Mouse (Mus musculus): ENCODE results near the gene Cd46. TPM values are rescaled to one million over a fixed set of nuclear protein-coding genes. Genes with fewer than 3 reads are reported as not detected.

Cd46 gene
- 2.6 TPM for polyA plus RNA-seq (2015; fragmentation: Illumina TruSeq; extraction: RNeasy Lipid Tissue Mini Kit (QIAGEN cat#74804); ENCODE audit: low read depth, low replicate concordance)

DNA sequence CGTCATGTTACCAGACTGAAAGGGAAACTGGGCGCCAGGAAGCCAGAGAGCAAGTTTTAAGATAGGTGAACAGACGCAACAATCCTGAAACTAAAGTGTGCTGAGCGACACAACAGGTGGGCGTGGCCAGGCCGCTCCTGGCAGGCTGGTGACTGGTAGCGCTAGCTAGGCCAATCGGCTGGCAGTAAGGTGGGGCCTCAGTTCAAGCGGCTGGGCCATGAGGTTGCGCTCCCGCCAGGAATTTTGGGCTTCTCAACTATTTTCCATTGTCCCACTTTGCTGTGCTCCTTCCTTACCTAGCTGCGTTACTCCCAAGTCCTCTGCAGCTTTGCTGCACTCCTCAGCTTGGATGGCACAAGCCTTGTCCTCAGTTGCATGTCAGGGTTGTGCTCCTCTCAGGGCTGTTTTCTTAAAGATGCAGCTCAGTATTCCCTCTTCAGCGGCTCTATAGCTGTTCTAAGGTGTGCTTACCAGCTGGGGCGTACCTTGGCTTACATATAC, at the start of gene Cd46:
Cd46 (minus strand) TSS at position 30 of the 501 bp plus-strand sequence.

DNA sequence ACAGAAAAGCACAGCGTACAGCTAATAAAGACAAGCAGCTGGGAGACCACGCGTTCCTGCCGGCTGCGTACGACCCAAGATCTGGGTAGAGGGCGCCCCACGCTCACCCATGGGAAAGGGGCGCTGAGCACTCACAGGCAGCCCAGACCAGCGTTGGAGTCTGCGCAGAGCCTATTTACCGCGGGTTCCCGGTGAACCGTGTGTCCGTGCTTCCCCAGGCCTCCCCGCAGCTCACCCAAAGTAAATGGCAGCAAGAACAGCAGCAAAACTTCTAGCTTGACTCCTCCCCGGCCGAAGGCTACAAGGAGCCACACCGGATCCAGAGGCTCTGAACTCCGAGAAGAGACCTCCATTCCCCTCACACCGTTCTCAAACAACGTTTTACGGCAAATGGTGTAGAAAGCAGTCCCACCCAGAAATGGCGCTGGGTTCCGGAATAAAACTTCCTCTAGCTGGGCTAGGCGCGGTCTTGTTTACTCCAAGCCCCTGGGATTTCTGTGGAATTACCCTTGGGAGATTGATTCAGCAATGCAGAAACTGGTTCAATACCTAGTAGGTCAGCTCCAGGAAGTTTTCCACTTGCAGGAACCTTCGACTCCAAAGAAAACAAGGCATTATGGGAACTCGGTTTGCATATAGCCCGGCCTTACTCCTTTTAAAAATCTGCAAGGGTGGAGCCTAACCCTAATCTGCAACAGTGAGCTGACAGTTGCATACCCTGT, 39.1 kb upstream of the Cd46 start, which contains the start of gene Cr1l:
Cr1l (minus strand) TSS at position 634 of the 722 bp plus-strand sequence.

Other genes starting within 250 kb of the Cd46 start
- 61.4 TPM for gene Cd34, start 153.4 kb downstream of the Cd46 start, polyA plus RNA-seq (2015; fragmentation: Illumina TruSeq; extraction: RNeasy Lipid Tissue Mini Kit (QIAGEN cat#74804); ENCODE audit: low read depth, low replicate concordance)
- 40.3 TPM for gene Cr1l, start 39.3 kb upstream of the Cd46 start, polyA plus RNA-seq (2015; fragmentation: Illumina TruSeq; extraction: RNeasy Lipid Tissue Mini Kit (QIAGEN cat#74804); ENCODE audit: low read depth, low replicate concordance)
- gene Cr2, start 84.5 kb upstream of the Cd46 start, polyA plus RNA-seq (2015; fragmentation: Illumina TruSeq; extraction: RNeasy Lipid Tissue Mini Kit (QIAGEN cat#74804); ENCODE audit: low read depth, low replicate concordance) = 0.13 TPM